31 mouse cellular contexts compared by ENCODE assay signal in genomic region chr19:58226882-58227281, GRCm38 (mm10).
DNase-seq lines count a peak whose midpoint lies in the region; ATAC-seq and TF ChIP-seq lines count a peak whose summit lies in the region.
"Had no signal": no experiment of that assay in that cellular context is flagged by ENCODE, and none has a peak within 500 bp of the region (broad histone marks: within the 10 kb centered on the region; RNA-seq: fewer than 3 reads in every experiment).

No protein-coding gene starts in this region.

- no peaks in the 10 kb centered on the region for H3K36me3 ChIP-seq in lung, embryonic 14.5 days (ENCODE audit: insufficient read depth)
- no peaks in the 10 kb centered on the region for H3K36me3 ChIP-seq in limb, embryonic 15.5 days
- H3K36me3 ChIP-seq: embryonic facial prominence, embryonic 13.5 days; forebrain, embryonic 12.5 days; intestine, embryonic 15.5 days; midbrain, embryonic 12.5 days had no signal

- H3K4me3 ChIP-seq in lung, embryonic 14.5 days (ENCODE audit: low read depth, low read length), result no peak overlapping the region
- H3K4me3 ChIP-seq in limb, embryonic 15.5 days, result no peak overlapping the region
- H3K4me3 ChIP-seq: embryonic facial prominence, embryonic 13.5 days; erythroblast, embryonic 14.5 days; forebrain, embryonic 12.5 days; intestine, embryonic 15.5 days; megakaryocyte, embryonic 14.5 days; midbrain, embryonic 12.5 days had no signal

- no peaks in the 10 kb centered on the region for H3K9me3 ChIP-seq in lung, embryonic 14.5 days (ENCODE audit: low read depth, low read length)
- no peaks in the 10 kb centered on the region for H3K9me3 ChIP-seq in limb, embryonic 15.5 days
- H3K9me3 ChIP-seq: embryonic facial prominence, embryonic 13.5 days; forebrain, embryonic 12.5 days; intestine, embryonic 15.5 days; megakaryocyte, embryonic 14.5 days; midbrain, embryonic 12.5 days had no signal

- no peak for TF ChIP-seq CTCF in lung, embryonic 14.5 days (IDR thresholded peaks at IDR 0.05; ENCODE audit: low read depth)

- no peak overlapping the region for H3K9ac ChIP-seq in lung, embryonic 14.5 days
- no peak overlapping the region for H3K9ac ChIP-seq in limb, embryonic 15.5 days
- H3K9ac ChIP-seq: embryonic facial prominence, embryonic 13.5 days; forebrain, embryonic 12.5 days; forebrain, postnatal 0 days; intestine, embryonic 15.5 days; midbrain, embryonic 12.5 days had no signal

- H3K4me1 ChIP-seq in lung, embryonic 14.5 days (ENCODE audit: insufficient read depth), result 0 out of 2 replicates have a peak, but pooled peaks cover 8% of the 10 kb centered on the region
- H3K4me1 ChIP-seq in limb, embryonic 15.5 days, result peaks cover 19% of the 10 kb centered on the region
- H3K4me1 ChIP-seq: intestine, embryonic 15.5 days; megakaryocyte, embryonic 14.5 days had no signal

- ATAC-seq in frontal cortex, adult (ENCODE audit: low TSS enrichment), result peak; percentile 81
- ATAC-seq in lung, embryonic 14.5 days (ENCODE audit: insufficient read depth), result 0 out of 2 replicates have a peak, but pooled peaks have one; percentile 45
- 0 out of 2 replicates have a peak, but pooled peaks have one; percentile 40 for ATAC-seq in limb, embryonic 15.5 days (ENCODE audit: insufficient number of reproducible peaks, low FRiP score, low TSS enrichment, low read depth)
- ATAC-seq: forebrain, postnatal 0 days; hindbrain, postnatal 0 days; intestine, embryonic 15.5 days; lung, postnatal 0 days had no signal

- WGBS in lung, embryonic 14.5 days, result 36% methylated on average over 3 of the region's 3 CpGs
- WGBS in limb, embryonic 15.5 days, result 18% methylated on average over 3 of the region's 3 CpGs

- no peaks in the 10 kb centered on the region for H3K27me3 ChIP-seq in lung, embryonic 14.5 days (ENCODE audit: insufficient read depth, low read length)
- 0 out of 2 replicates have a peak, but pooled peaks cover 3% of the 10 kb centered on the region for H3K27me3 ChIP-seq in limb, embryonic 15.5 days
- H3K27me3 ChIP-seq: intestine, embryonic 15.5 days; midbrain, embryonic 12.5 days had no signal

- DNase-seq in frontal cortex, postnatal 10 days (ENCODE audit: low spot score in 2 of 2), result no peak
- DNase-seq in lung, embryonic 14.5 days, result no peak
- DNase-seq in lung, adult 18-20 months, result no peak
- peak; percentile 74 for DNase-seq in NIH3T3 (ENCODE audit: low read depth)
- DNase-seq in gastrocnemius, adult 8-10 months (ENCODE audit: low spot score in 2 of 2), result no peak
- DNase-seq: adrenal gland, adult 8-10 months; cerebellum, adult 11-12 months; cerebellum, adult 9-11 months; embryo, embryonic 11 days; forebrain, postnatal 0 days; gastrocnemius, postnatal 36 days; heart, adult 18-20 months; heart, postnatal 4 days; kidney, adult 2 months; lung, postnatal 4 days; right cerebral cortex, adult 18-20 months; spleen, adult 18-20 months; thymus, postnatal 4 days had no signal

- no peak overlapping the region for H3K27ac ChIP-seq in lung, embryonic 14.5 days (ENCODE audit: low read depth)
- H3K27ac ChIP-seq in limb, embryonic 15.5 days, result no peak overlapping the region
- H3K27ac ChIP-seq: forebrain, embryonic 12.5 days; hindbrain, postnatal 0 days; intestine, embryonic 15.5 days; kidney, postnatal 0 days; midbrain, embryonic 12.5 days had no signal

- H3K4me2 ChIP-seq in lung, embryonic 14.5 days, result no peak overlapping the region
- H3K4me2 ChIP-seq in limb, embryonic 15.5 days, result no peak overlapping the region
- H3K4me2 ChIP-seq: forebrain, embryonic 12.5 days; heart, embryonic 11.5 days; intestine, embryonic 15.5 days; liver, embryonic 11.5 days; midbrain, embryonic 12.5 days had no signal
